Mouse (Mus musculus): ENCODE measurements at regions not wholly inside any gene's neighbourhood (a gene's known extent, or its start where the extent isn't known, plus 50 kb on each side); places are given as distances from the start of the nearest gene placed in this dataset.

DNA sequence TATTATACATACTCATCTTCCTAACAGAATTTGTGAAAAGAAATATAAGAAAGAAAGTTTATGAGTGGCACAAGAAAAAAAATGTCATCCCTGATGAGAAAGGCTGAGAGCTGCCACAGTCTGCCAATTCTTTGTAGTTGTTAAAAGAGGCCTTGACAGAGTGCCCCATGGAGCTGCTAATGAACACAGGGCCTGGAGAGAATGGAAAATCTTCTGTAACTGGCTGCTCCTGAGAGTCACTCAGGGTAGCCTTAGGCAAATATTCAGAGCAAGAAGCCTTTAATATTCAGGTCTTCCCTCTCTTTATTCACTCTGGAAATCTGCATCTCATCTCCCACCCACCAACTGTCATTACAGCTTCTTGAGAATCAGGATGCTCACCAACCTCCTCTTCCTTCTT is 237.0 kb downstream of the Gm11232 start:
- TF ChIP-seq CTCF (IDR thresholded peaks at IDR 0.05; ENCODE audit: control insufficient read depth, insufficient read depth, insufficient read length) (no peak), MYOG (IDR thresholded peaks at IDR 0.05; ENCODE audit: control insufficient read depth, extremely low read depth, insufficient read length) (no peak)
